Mouse (Mus musculus) embryonic fibroblast, embryonic 13.5 days (primary cell): ENCODE results near the gene Slc34a1. TPM values are rescaled to one million over a fixed set of nuclear protein-coding genes. Genes with fewer than 3 reads are reported as not detected.

Source experiments
- H3K27ac ChIP-seq: 2 replicates; pipeline ENCODE4 v1.5.1; 2012; ENCODE audit warnings: low read length, control low read depth, inconsistent platforms; ENCODE audit not compliant: insufficient read depth
- H3K4me1 ChIP-seq: 2 replicates; pipeline ENCODE4 v1.6.1; 2011; ENCODE audit warnings: low read length; ENCODE audit not compliant: control insufficient read depth, insufficient read depth
- H3K4me3 ChIP-seq: 2 replicates; pipeline ENCODE4 v1.5.1; 2011; ENCODE audit warnings: mild to moderate bottlenecking, control low read depth, low read length; ENCODE audit not compliant: insufficient read depth
- CTCF ChIP-seq: IDR thresholded peaks from 2 replicates; pipeline ENCODE4 v1.5.1; 2011; ENCODE audit warnings: mild to moderate bottlenecking, control low read depth, low read length, moderate library complexity, borderline replicate concordance; ENCODE audit not compliant: insufficient read depth
- POLR2A ChIP-seq: IDR thresholded peaks from 2 replicates; pipeline ENCODE4 v1.6.1; 2011; ENCODE audit warnings: low read depth, mild to moderate bottlenecking, control low read depth, low read length, moderate library complexity
- polyA plus RNA-seq: library from polyadenylated mRNA; stranded (reverse); fragments of >200 nt; gene quantifications from 2 replicates; pipeline ENCODE4 v1.2.4, GENCODE M21; 2011; ENCODE audit warnings: low read depth; ENCODE audit not compliant: missing spikeins, insufficient read length

Gene Slc34a1
- polyA plus RNA-seq, 1 experiment: not detected

GRCm38 (mm10) chr13:55444286-55444936 is 46.4 kb downstream of the Slc34a1 start:
- peak overlapping the region; percentile 49 for H3K4me3 ChIP-seq

GRCm38 (mm10) chr13:55444937-55445315 is 46.9 kb downstream of the Slc34a1 start, which contains the start of gene Grk6:
Gene Grk6, plus strand, starts transcription at chr13:55445072.
- no peak for TF ChIP-seq POLR2A
- TF ChIP-seq CTCF: no peak
- Histone ChIP-seq H3K4me1 (peaks cover 8% of the 10 kb centered on the region; the same call in 1 of the 2 replicates), H3K27ac (peak within 1 kb of the TSS; percentile 97), H3K4me3 (peak within 1 kb of the TSS; percentile 64)

More at GRCm38 (mm10) chr13:55444286-55444936, 46.4 kb downstream of the Slc34a1 start:
- Histone ChIP-seq H3K27ac (peak overlapping the region; percentile 97), H3K4me1 (peaks cover 8% of the 10 kb centered on the region; the same call in 1 of the 2 replicates)
- TF ChIP-seq CTCF: no peak
- TF ChIP-seq POLR2A: peak; percentile 61

- H3K27ac ChIP-seq: peak overlapping the region; percentile 88
- peak overlapping the region; percentile 64 for H3K4me3 ChIP-seq
- H3K4me1 ChIP-seq: peaks cover 8% of the 10 kb centered on the region; the same call in 1 of the 2 replicates
- TF ChIP-seq CTCF: no peak
- TF ChIP-seq POLR2A: no peak; the same call in 1 of the 2 replicates
Measured at GRCm38 (mm10) chr13:55445361-55446091, 47.5 kb downstream of the Slc34a1 start.

GRCm38 (mm10) chr13:55446483-55447105 is 48.6 kb downstream of the Slc34a1 start:
- Histone ChIP-seq H3K27ac (no peak overlapping the region), H3K4me1 (peaks cover 8% of the 10 kb centered on the region; the same call in 1 of the 2 replicates), H3K4me3 (peak overlapping the region; percentile 64)
- no peak for TF ChIP-seq CTCF
- no peak for TF ChIP-seq POLR2A

GRCm38 (mm10) chr13:55447543-55447943 is 49.6 kb downstream of the Slc34a1 start:
- TF ChIP-seq CTCF (no peak), POLR2A (no peak)
- H3K4me1 ChIP-seq: peaks cover 8% of the 10 kb centered on the region; the same call in 1 of the 2 replicates
- no peak overlapping the region for H3K27ac ChIP-seq
- no peak overlapping the region for H3K4me3 ChIP-seq

GRCm38 (mm10) chr13:55448131-55448530 is 50.1 kb downstream of the Slc34a1 start:
- TF ChIP-seq CTCF (no peak), POLR2A (no peak)
- H3K27ac ChIP-seq: no peak overlapping the region
- H3K4me1 ChIP-seq: peaks cover 8% of the 10 kb centered on the region; the same call in 1 of the 2 replicates
- H3K4me3 ChIP-seq: no peak overlapping the region

GRCm38 (mm10) chr13:55449205-55449604 is 51.2 kb downstream of the Slc34a1 start:
- Histone ChIP-seq H3K4me3 (no peak overlapping the region), H3K4me1 (peaks cover 5% of the 10 kb centered on the region; the same call in 1 of the 2 replicates), H3K27ac (no peak overlapping the region)
- TF ChIP-seq CTCF (no peak), POLR2A (no peak)

GRCm38 (mm10) chr13:55449679-55450441 is 51.9 kb downstream of the Slc34a1 start:
- no peak for TF ChIP-seq CTCF
- TF ChIP-seq POLR2A: no peak

GRCm38 (mm10) chr13:55450511-55450980 is 52.6 kb downstream of the Slc34a1 start:
- TF ChIP-seq POLR2A (no peak), CTCF (no peak)
- no peak overlapping the region for H3K4me3 ChIP-seq

More at GRCm38 (mm10) chr13:55449679-55450441, 51.9 kb downstream of the Slc34a1 start:
- H3K27ac ChIP-seq: no peak overlapping the region
- peaks cover 5% of the 10 kb centered on the region; the same call in 1 of the 2 replicates for H3K4me1 ChIP-seq
- H3K4me3 ChIP-seq: no peak overlapping the region

More at GRCm38 (mm10) chr13:55450511-55450980, 52.6 kb downstream of the Slc34a1 start:
- Histone ChIP-seq H3K27ac (no peak overlapping the region), H3K4me1 (peaks cover 5% of the 10 kb centered on the region; the same call in 1 of the 2 replicates)
